Mouse (Mus musculus): ENCODE data around the gene Slc30a2. TPM values are rescaled to one million over a fixed set of nuclear protein-coding genes. Genes with fewer than 3 reads are reported as not detected.
"Not testable (repeated sequence)": the region's sequence is repeated elsewhere in the genome, so short reads cannot be mapped to it uniquely, and the experiment has no call there.

The Slc30a2 gene
- total RNA-seq (2021) = 10 to 100 TPM; 33.4 to 35.2 TPM
- long read RNA-seq, experiment 1, transcript Slc30a2-204 (8 exons, 3,153 nt) = major isoform, 11 of 20 reads
- long read RNA-seq, experiment 1, partial matches to known transcripts = 3 of 20 reads
- long read RNA-seq, experiment 1, other reads (novel, unspliced or antisense) = 4 of 20 reads
- long read RNA-seq, experiment 2, transcript Slc30a2-201 (7 exons, 2,023 nt) = minor isoform, 8 of 41 reads
- long read RNA-seq, experiment 2, transcript Slc30a2-204 (8 exons, 3,153 nt) = major isoform, 17 of 41 reads
- long read RNA-seq, experiment 2, partial matches to known transcripts = 4 of 41 reads
- long read RNA-seq, experiment 2, other reads (novel, unspliced or antisense) = 11 of 41 reads

GRCm38 (mm10) chr4:134343071-134344031 lies at the start of gene Slc30a2:
Slc30a2 (plus strand) TSS chr4:134343181.
- no peak for DNase-seq (ENCODE audit: low spot score in 2 of 2)

GRCm38 (mm10) chr4:134293692-134294163 lies 49.3 kb upstream of the Slc30a2 start:
- no peak for DNase-seq (ENCODE audit: low spot score in 2 of 2)

- not testable (repeated sequence) for DNase-seq (ENCODE audit: low spot score in 2 of 2)
Observed at GRCm38 (mm10) chr4:134296096-134296495, 46.9 kb upstream of the Slc30a2 start.

- no peak for DNase-seq (ENCODE audit: low spot score in 2 of 2)
Observed at GRCm38 (mm10) chr4:134296523-134296922, 46.5 kb upstream of the Slc30a2 start.

GRCm38 (mm10) chr4:134297369-134297768 lies 45.6 kb upstream of the Slc30a2 start:
- DNase-seq (ENCODE audit: low spot score in 2 of 2) = no peak

GRCm38 (mm10) chr4:134298626-134299497 lies 44.1 kb upstream of the Slc30a2 start:
- no peak for DNase-seq (ENCODE audit: low spot score in 2 of 2)

GRCm38 (mm10) chr4:134299498-134299810 lies 43.5 kb upstream of the Slc30a2 start:
- DNase-seq (ENCODE audit: low spot score in 2 of 2) = no peak

GRCm38 (mm10) chr4:134300316-134300715 lies 42.7 kb upstream of the Slc30a2 start:
- no peak for DNase-seq (ENCODE audit: low spot score in 2 of 2)

- DNase-seq (ENCODE audit: low spot score in 2 of 2) = no peak
Observed at GRCm38 (mm10) chr4:134302084-134302483, 40.9 kb upstream of the Slc30a2 start.

- no peak for DNase-seq (ENCODE audit: low spot score in 2 of 2)
Observed at GRCm38 (mm10) chr4:134306963-134307362, 36.0 kb upstream of the Slc30a2 start.

- peak; percentile 29 to 32 for DNase-seq (ENCODE audit: low spot score in 2 of 2)
Observed at GRCm38 (mm10) chr4:134307367-134308072, 35.5 kb upstream of the Slc30a2 start.

GRCm38 (mm10) chr4:134310106-134310505 lies 32.9 kb upstream of the Slc30a2 start:
- DNase-seq (ENCODE audit: low spot score in 2 of 2) = no peak

- no peak for DNase-seq (ENCODE audit: low spot score in 2 of 2)
Observed at GRCm38 (mm10) chr4:134310656-134311055, 32.3 kb upstream of the Slc30a2 start.

GRCm38 (mm10) chr4:134311784-134312183 lies 31.2 kb upstream of the Slc30a2 start:
- DNase-seq (ENCODE audit: low spot score in 2 of 2) = no peak

- no peak for DNase-seq (ENCODE audit: low spot score in 2 of 2)
Observed at GRCm38 (mm10) chr4:134312341-134312740, 30.6 kb upstream of the Slc30a2 start.

GRCm38 (mm10) chr4:134312901-134313300 lies 30.1 kb upstream of the Slc30a2 start:
- no peak for DNase-seq (ENCODE audit: low spot score in 2 of 2)

GRCm38 (mm10) chr4:134314081-134314655 lies 28.8 kb upstream of the Slc30a2 start:
- DNase-seq (ENCODE audit: low spot score in 2 of 2) = no peak

GRCm38 (mm10) chr4:134314876-134315275 lies 28.1 kb upstream of the Slc30a2 start, which contains the start of gene Trim63:
Trim63 (plus strand) TSS chr4:134315120.
- DNase-seq (ENCODE audit: low spot score in 2 of 2) = no peak

GRCm38 (mm10) chr4:134315470-134315869 lies 27.5 kb upstream of the Slc30a2 start:
- no peak for DNase-seq (ENCODE audit: low spot score in 2 of 2)

- no peak for DNase-seq (ENCODE audit: low spot score in 2 of 2)
Observed at GRCm38 (mm10) chr4:134316390-134316789, 26.6 kb upstream of the Slc30a2 start.
